Comparison of ENCODE assay signal across 8 mouse cellular contexts in genomic region chr3:96263558-96264403, GRCm38 (mm10). TPM values are rescaled to one million over a fixed set of nuclear protein-coding genes. Genes with fewer than 3 reads are reported as not detected.
DNase-seq lines count a peak whose midpoint lies in the region; ATAC-seq and TF ChIP-seq lines count a peak whose summit lies in the region.

No protein-coding gene starts in this region.

- WGBS in embryonic facial prominence, embryonic 15.5 days: 3% methylated on average over 27 of the region's 27 CpGs
- WGBS in limb, embryonic 12.5 days: 11% methylated on average over 27 of the region's 27 CpGs
- 5% methylated on average over 27 of the region's 27 CpGs for WGBS in midbrain, embryonic 12.5 days

- peaks cover 28% of the 10 kb centered on the region for H3K4me1 ChIP-seq in embryonic facial prominence, embryonic 15.5 days
- H3K4me1 ChIP-seq in limb, embryonic 12.5 days (replicated peaks): peaks cover 33% of the 10 kb centered on the region
- peaks cover 35% of the 10 kb centered on the region for H3K4me1 ChIP-seq in midbrain, embryonic 12.5 days

- TF ChIP-seq CTCF in Patski (IDR thresholded peaks at IDR 0.05): peak; percentile 5

- peak overlapping the region; percentile 50 for H3K9ac ChIP-seq in embryonic facial prominence, embryonic 15.5 days
- peak overlapping the region; percentile 66 for H3K9ac ChIP-seq in limb, embryonic 12.5 days (replicated peaks)
- peak overlapping the region; percentile 66 for H3K9ac ChIP-seq in midbrain, embryonic 12.5 days (replicated peaks)

- peak overlapping the region; percentile 99 for H3K27ac ChIP-seq in embryonic facial prominence, embryonic 15.5 days (replicated peaks)
- peak overlapping the region; percentile 98 for H3K27ac ChIP-seq in limb, embryonic 12.5 days
- peak overlapping the region; percentile 98 for H3K27ac ChIP-seq in midbrain, embryonic 12.5 days (replicated peaks)

- H3K4me3 ChIP-seq in embryonic facial prominence, embryonic 15.5 days (replicated peaks): peak overlapping the region; percentile 68
- H3K4me3 ChIP-seq in limb, embryonic 12.5 days (replicated peaks): peak overlapping the region; percentile 61
- H3K4me3 ChIP-seq in midbrain, embryonic 12.5 days: peak overlapping the region; percentile 57

- no peaks in the 10 kb centered on the region for H3K36me3 ChIP-seq in embryonic facial prominence, embryonic 15.5 days
- H3K36me3 ChIP-seq in limb, embryonic 12.5 days: no peaks in the 10 kb centered on the region
- H3K36me3 ChIP-seq in midbrain, embryonic 12.5 days: no peaks in the 10 kb centered on the region

- ATAC-seq in Patski: no peak
- peak; percentile 56; the same call in 1 of the 2 replicates for ATAC-seq in embryonic facial prominence, embryonic 15.5 days (ENCODE audit: insufficient number of reproducible peaks, low FRiP score, low TSS enrichment, low read depth)
- no peak for ATAC-seq in limb, embryonic 12.5 days (ENCODE audit: insufficient number of reproducible peaks, insufficient read depth, low FRiP score, low TSS enrichment, low read depth)
- ATAC-seq in midbrain, embryonic 12.5 days (ENCODE audit: low FRiP score, low read depth): peak; percentile 11; the same call in 1 of the 2 replicates

- peak; percentile 96 for DNase-seq in heart, adult 11 months
- DNase-seq in heart, adult 9 months (ENCODE audit: low spot score in 2 of 2): no peak
- no peak for DNase-seq in Patski (ENCODE audit: low read depth, low spot score)
- DNase-seq in heart, postnatal 4 days: peak; percentile 52
- peak; percentile 50 for DNase-seq in thymus, postnatal 0 days (ENCODE audit: low spot score)

- POLR2A ChIA-PET in Patski (lab: Charles Lee): interaction anchor here (0.5 to 2.8 kb wide), 10 partner anchors 10 to 164 kb away, joined by 3 to 13 read pairs (median 6); partner anchors contain the start of genes Bola1, Hist2h2aa1, Hist2h2ab and Hist2h2ac

- CTCF ChIA-PET in Patski (lab: Charles Lee): interaction anchor here (0.8 to 2.6 kb wide), 6 partner anchors 21 to 198 kb away, joined by 3 to 9 read pairs (median 3); partner anchors contain the start of genes Bola1 and Hist2h2ab

- H3K27me3 ChIP-seq in Patski: no peaks in the 10 kb centered on the region
- no peaks in the 10 kb centered on the region for H3K27me3 ChIP-seq in embryonic facial prominence, embryonic 15.5 days
- no peaks in the 10 kb centered on the region for H3K27me3 ChIP-seq in limb, embryonic 12.5 days
- H3K27me3 ChIP-seq in midbrain, embryonic 12.5 days: no peaks in the 10 kb centered on the region

- in situ Hi-C loops in Patski (cut with MboI; ENCODE audit: low pct_unique_long_range_greater_than_20kb): loop anchor here (10.0 kb wide), 1 partner anchor 199 kb away; no protein-coding TSS in a partner anchor

- no peaks in the 10 kb centered on the region for H3K9me3 ChIP-seq in embryonic facial prominence, embryonic 15.5 days (replicated peaks)
- H3K9me3 ChIP-seq in limb, embryonic 12.5 days: no peaks in the 10 kb centered on the region
- no peaks in the 10 kb centered on the region for H3K9me3 ChIP-seq in midbrain, embryonic 12.5 days

- peak overlapping the region; percentile 65 for H3K4me2 ChIP-seq in embryonic facial prominence, embryonic 15.5 days (replicated peaks)
- peak overlapping the region; percentile 76 for H3K4me2 ChIP-seq in limb, embryonic 12.5 days
- H3K4me2 ChIP-seq in midbrain, embryonic 12.5 days (replicated peaks): peak overlapping the region; percentile 85

RNA-seq across cellular contexts. Expression of gene Hist2h4, which starts 0.7 kb away (rescaled TPM):
- 0.72 TPM for polyA plus RNA-seq in Patski (2021)
- polyA plus RNA-seq in embryonic facial prominence, embryonic 15.5 days (2015; fragmentation: Nextera tagmentation; extraction: Ambion mirVana): 8.7 and 11.5 TPM in 2 replicates
- 10 to 100 TPM; 81.1 to 87.3 TPM for total RNA-seq in heart, postnatal 4 days (2021)
- 19.4 and 26.5 TPM in 2 replicates for polyA plus RNA-seq in limb, embryonic 12.5 days (2016; fragmentation: Nextera tagmentation; extraction: Ambion mirVana)
- polyA plus RNA-seq in midbrain, embryonic 12.5 days (2016; fragmentation: Nextera tagmentation; extraction: Ambion mirVana): 13.3 and 18.2 TPM in 2 replicates
- polyA plus RNA-seq in thymus, postnatal 0 days (2015; fragmentation: Nextera tagmentation; extraction: Ambion mirVana): 101 and 145 TPM in 2 replicates

RNA-seq across cellular contexts. Expression of gene Hist2h3b, which starts 4.7 kb away (rescaled TPM):
- 0.83 TPM for polyA plus RNA-seq in Patski (2021)
- 36.0 and 51.5 TPM in 2 replicates for polyA plus RNA-seq in embryonic facial prominence, embryonic 15.5 days (2015; fragmentation: Nextera tagmentation; extraction: Ambion mirVana)
- 100 to 1,000 TPM; 856 to 901 TPM for total RNA-seq in heart, postnatal 4 days (2021)
- polyA plus RNA-seq in limb, embryonic 12.5 days (2016; fragmentation: Nextera tagmentation; extraction: Ambion mirVana): 95.3 and 139 TPM in 2 replicates
- 76.0 and 96.2 TPM in 2 replicates for polyA plus RNA-seq in midbrain, embryonic 12.5 days (2016; fragmentation: Nextera tagmentation; extraction: Ambion mirVana)
- 278 and 396 TPM in 2 replicates for polyA plus RNA-seq in thymus, postnatal 0 days (2015; fragmentation: Nextera tagmentation; extraction: Ambion mirVana)

RNA-seq across cellular contexts. Expression of gene Hist2h2bb, which starts 5.8 kb away (rescaled TPM):
- polyA plus RNA-seq in Patski (2021): 8.0 TPM
- 7.0 and 8.6 TPM in 2 replicates for polyA plus RNA-seq in embryonic facial prominence, embryonic 15.5 days (2015; fragmentation: Nextera tagmentation; extraction: Ambion mirVana)
- total RNA-seq in heart, postnatal 4 days (2021): 100 to 1,000 TPM; 767 to 799 TPM
- polyA plus RNA-seq in limb, embryonic 12.5 days (2016; fragmentation: Nextera tagmentation; extraction: Ambion mirVana): 21.4 and 34.9 TPM in 2 replicates
- 18.3 and 20.1 TPM in 2 replicates for polyA plus RNA-seq in midbrain, embryonic 12.5 days (2016; fragmentation: Nextera tagmentation; extraction: Ambion mirVana)
- 47.9 and 71.3 TPM in 2 replicates for polyA plus RNA-seq in thymus, postnatal 0 days (2015; fragmentation: Nextera tagmentation; extraction: Ambion mirVana)

RNA-seq across cellular contexts. Expression of gene Hist2h3c1, which starts 17.3 kb away (rescaled TPM):
- polyA plus RNA-seq in Patski (2021): not detected
- 1.6 TPM in 1 of 2 replicates, not detected in the other for polyA plus RNA-seq in embryonic facial prominence, embryonic 15.5 days (2015; fragmentation: Nextera tagmentation; extraction: Ambion mirVana)
- total RNA-seq in heart, postnatal 4 days (2021): under 1 TPM; 0.16 to 0.81 TPM
- 0.35 TPM in 1 of 2 replicates, not detected in the other for polyA plus RNA-seq in limb, embryonic 12.5 days (2016; fragmentation: Nextera tagmentation; extraction: Ambion mirVana)
- 1.4 TPM in 1 of 2 replicates, not detected in the other for polyA plus RNA-seq in midbrain, embryonic 12.5 days (2016; fragmentation: Nextera tagmentation; extraction: Ambion mirVana)
- 0.64 and 0.76 TPM in 2 replicates for polyA plus RNA-seq in thymus, postnatal 0 days (2015; fragmentation: Nextera tagmentation; extraction: Ambion mirVana)

RNA-seq across cellular contexts. Expression of gene Hist2h2aa1, which starts 18.5 kb away (rescaled TPM):
- polyA plus RNA-seq in Patski (2021): 8.0 TPM
- 25.9 and 30.4 TPM in 2 replicates for polyA plus RNA-seq in embryonic facial prominence, embryonic 15.5 days (2015; fragmentation: Nextera tagmentation; extraction: Ambion mirVana)
- 10 to 100 TPM; 26.8 to 30.1 TPM for total RNA-seq in heart, postnatal 4 days (2021)
- 17.4 and 36.2 TPM in 2 replicates for polyA plus RNA-seq in limb, embryonic 12.5 days (2016; fragmentation: Nextera tagmentation; extraction: Ambion mirVana)
- polyA plus RNA-seq in midbrain, embryonic 12.5 days (2016; fragmentation: Nextera tagmentation; extraction: Ambion mirVana): 27.1 and 35.0 TPM in 2 replicates
- polyA plus RNA-seq in thymus, postnatal 0 days (2015; fragmentation: Nextera tagmentation; extraction: Ambion mirVana): 117 and 143 TPM in 2 replicates

Comparison
In these comparisons a context has a peak if more than half of its experiments do, and no peak if none do; other contexts are left out.
1. DNase-seq: peak in heart, adult 11 months (single experiment), heart, postnatal 4 days (single experiment) and thymus, postnatal 0 days (single experiment); none in heart, adult 9 months (0 of 2) and Patski (single experiment).
2. ATAC-seq: peak in embryonic facial prominence, embryonic 15.5 days (single experiment) and midbrain, embryonic 12.5 days (single experiment); none in Patski (single experiment) and limb, embryonic 12.5 days (single experiment).
3. RNA of gene Hist2h3b, which starts 4.7 kb away (polyA plus RNA-seq): 278 to 396 TPM in thymus, postnatal 0 days, 95.3 to 139 TPM in limb, embryonic 12.5 days, 76.0 to 96.2 TPM in midbrain, embryonic 12.5 days and 36.0 to 51.5 TPM in embryonic facial prominence, embryonic 15.5 days; 0.83 TPM in Patski (single experiment); every median in the first group is over 10 times any median in the second.
4. Peak in every context shown above with its lines, with median percentiles within 50 percentile points of each other: H3K27ac ChIP-seq, H3K4me2 ChIP-seq, H3K4me3 ChIP-seq and H3K9ac ChIP-seq.